17 mouse cellular contexts compared by ENCODE assay signal in the genomic region with DNA sequence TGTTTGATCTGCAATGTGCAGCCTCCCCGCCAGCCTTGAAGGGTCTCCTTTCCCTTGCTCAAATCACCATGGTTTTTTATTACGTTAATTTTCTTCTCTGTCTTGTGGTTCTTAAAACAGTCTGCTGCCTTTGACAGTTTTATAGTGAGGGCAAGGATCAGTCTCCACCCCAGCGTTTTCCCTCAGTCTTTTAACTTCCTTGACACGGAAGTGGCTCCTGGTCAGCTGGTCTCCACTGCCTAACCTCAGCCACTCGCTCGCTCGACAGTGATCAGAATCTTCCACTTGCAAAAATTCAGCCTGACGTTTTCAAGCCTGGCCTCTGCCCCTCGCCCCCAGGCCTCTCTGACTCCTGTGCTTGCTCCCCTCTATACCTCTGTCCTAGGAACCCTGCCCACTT. TPM values are rescaled to one million over a fixed set of nuclear protein-coding genes. Genes with fewer than 3 reads are reported as not detected.
DNase-seq lines count a peak whose midpoint lies in the region; ATAC-seq and TF ChIP-seq lines count a peak whose summit lies in the region.
"Had no signal": no experiment of that assay in that cellular context is flagged by ENCODE, and none has a peak within 500 bp of the region (broad histone marks: within the 10 kb centered on the region; RNA-seq: fewer than 3 reads in every experiment).

No protein-coding gene starts in this region.

- H3K4me2 ChIP-seq in intestine, embryonic 14.5 days (ENCODE audit: low read length) = no peak overlapping the region
- H3K4me2 ChIP-seq: embryonic facial prominence, embryonic 13.5 days; midbrain, embryonic 12.5 days had no signal

- H3K4me1 ChIP-seq in intestine, embryonic 14.5 days (replicated peaks; ENCODE audit: control insufficient read depth, insufficient read depth, low read length) = peaks cover 8% of the 10 kb centered on the region
- H3K4me1 ChIP-seq in small intestine, adult 2 months (ENCODE audit: control insufficient read depth, insufficient read depth, insufficient read length, low read length) = peaks cover 16% of the 10 kb centered on the region
- H3K4me1 ChIP-seq in cerebellum, adult 2 months (ENCODE audit: control insufficient read depth, insufficient read depth, low read length) = no peaks in the 10 kb centered on the region
- H3K4me1 ChIP-seq: midbrain, embryonic 12.5 days had no signal

- H3K9ac ChIP-seq in intestine, embryonic 14.5 days (ENCODE audit: low read length) = no peak overlapping the region
- H3K9ac ChIP-seq: embryonic facial prominence, embryonic 13.5 days; midbrain, embryonic 12.5 days had no signal

- peak; percentile 49; the same call in 1 of the 2 replicates for ATAC-seq in intestine, embryonic 14.5 days (replicated peaks; ENCODE audit: low FRiP score, low TSS enrichment, low read depth)
- no peak for ATAC-seq in inflammation-experienced regulatory T-cells, adult 6 months
- ATAC-seq: CD4-positive, CD25-positive, alpha-beta regulatory T cell, adult 4 months; hindbrain, postnatal 0 days had no signal

- H3K27me3 ChIP-seq in intestine, embryonic 14.5 days (replicated peaks; ENCODE audit: control insufficient read depth, insufficient read depth, low read length) = no peaks in the 10 kb centered on the region
- no peaks in the 10 kb centered on the region for H3K27me3 ChIP-seq in small intestine, adult 2 months (ENCODE audit: control insufficient read depth, insufficient read depth, low read length)
- H3K27me3 ChIP-seq in cerebellum, adult 2 months (ENCODE audit: control insufficient read depth, insufficient read depth, low read length) = no peaks in the 10 kb centered on the region
- H3K27me3 ChIP-seq: embryonic facial prominence, embryonic 13.5 days; midbrain, embryonic 12.5 days had no signal

- no peak for TF ChIP-seq CTCF in small intestine, adult 2 months (IDR thresholded peaks at IDR 0.05; ENCODE audit: extremely low read depth, insufficient read length, insufficient replicate concordance, low read depth, low read length)
- no peak for TF ChIP-seq CTCF in cerebellum, adult 2 months (IDR thresholded peaks at IDR 0.05; ENCODE audit: borderline replicate concordance, insufficient read depth, low read depth, low read length)

- no peaks in the 10 kb centered on the region for H3K36me3 ChIP-seq in intestine, embryonic 14.5 days (ENCODE audit: control insufficient read depth, insufficient read depth, low read length)
- H3K36me3 ChIP-seq in small intestine, adult 2 months (ENCODE audit: control insufficient read depth, insufficient read depth, low read length) = peaks cover 59% of the 10 kb centered on the region
- H3K36me3 ChIP-seq: embryonic facial prominence, embryonic 13.5 days; midbrain, embryonic 12.5 days had no signal

- H3K9me3 ChIP-seq in intestine, embryonic 14.5 days (ENCODE audit: control insufficient read depth, low read length) = no peaks in the 10 kb centered on the region
- H3K9me3 ChIP-seq: embryonic facial prominence, embryonic 13.5 days; midbrain, embryonic 12.5 days had no signal

- H3K27ac ChIP-seq in intestine, embryonic 14.5 days (ENCODE audit: low read depth) = no peak overlapping the region; the same call in 1 of the 2 replicates
- peak overlapping the region; percentile 70 for H3K27ac ChIP-seq in small intestine, adult 2 months (ENCODE audit: insufficient read depth, low read depth, low read length)
- no peak overlapping the region for H3K27ac ChIP-seq in cerebellum, adult 2 months (ENCODE audit: insufficient read depth, low read length)
- H3K27ac ChIP-seq: embryonic facial prominence, embryonic 13.5 days; hindbrain, postnatal 0 days; midbrain, embryonic 12.5 days had no signal

- DNase-seq in embryo, embryonic 11 days = peak; percentile 34
- no peak for DNase-seq in intestine, embryonic 14.5 days (ENCODE audit: low spot score)
- DNase-seq in kidney, postnatal 10 days = peak; percentile 44
- no peak for DNase-seq in cerebellum, adult 2 months
- no peak for DNase-seq in cerebellum, adult 18-20 months
- DNase-seq: adrenal gland, adult 8-10 months; cerebellum, adult 8-10 months; gastrocnemius, postnatal 14 days; heart, postnatal 10 days; right cerebral cortex, postnatal 25 days; thymus, adult 2 months had no signal

- no peak for TF ChIP-seq POLR2A in small intestine, adult 2 months (IDR thresholded peaks at IDR 0.05; ENCODE audit: low read depth, low read length)
- TF ChIP-seq POLR2A in cerebellum, adult 2 months (IDR thresholded peaks at IDR 0.05; ENCODE audit: borderline replicate concordance, insufficient read depth, low read length) = no peak

- no peak overlapping the region for H3K4me3 ChIP-seq in intestine, embryonic 14.5 days (ENCODE audit: low read depth, low read length)
- H3K4me3 ChIP-seq in small intestine, adult 2 months (ENCODE audit: low read depth, low read length) = no peak overlapping the region
- no peak overlapping the region for H3K4me3 ChIP-seq in cerebellum, adult 2 months (replicated peaks; ENCODE audit: insufficient read depth, low read depth, low read length)
- H3K4me3 ChIP-seq: embryonic facial prominence, embryonic 13.5 days; midbrain, embryonic 12.5 days had no signal

- 22% methylated on average over 9 of the region's 9 CpGs for WGBS in intestine, embryonic 14.5 days
- 18% methylated on average over 9 of the region's 9 CpGs for WGBS in small intestine, adult 2 months
- 49% methylated on average over 9 of the region's 9 CpGs for WGBS in cerebellum, adult 2 months

RNA-seq across cellular contexts. Expression of a gene that starts 10.4 kb away (rescaled TPM):
- polyA plus RNA-seq in intestine, embryonic 14.5 days (2014; fragmentation: Nextera tagmentation; extraction: Ambion mirVana) = 0.09 TPM in 1 of 2 replicates, not detected in the other
- polyA plus RNA-seq in small intestine, adult 2 months (2012; rRNA removed) = 62.7 and 289 TPM in 2 replicates
- polyA plus RNA-seq in cerebellum, adult 2 months (2012; rRNA removed) = not detected in 2 replicates
- polyA plus RNA-seq in inflammation-experienced regulatory T-cells, adult 6 months (2017; shearing (Covaris generic)) = not detected
- polyA plus RNA-seq: CD4-positive, CD25-positive, alpha-beta regulatory T cell, adult 4 months; hindbrain, postnatal 0 days had no signal

RNA-seq across cellular contexts. Expression of a gene that starts 17.1 kb away (rescaled TPM):
- polyA plus RNA-seq in intestine, embryonic 14.5 days (2014; fragmentation: Nextera tagmentation; extraction: Ambion mirVana) = 1.1 and 2.3 TPM in 2 replicates
- polyA plus RNA-seq in small intestine, adult 2 months (2012; rRNA removed) = 73.5 and 335 TPM in 2 replicates
- 0.10 and 0.17 TPM in 2 replicates for polyA plus RNA-seq in cerebellum, adult 2 months (2012; rRNA removed)
- under 1 TPM in 1 of 3 experiments, not detected in 2; 0.49 TPM for polyA plus RNA-seq in inflammation-experienced regulatory T-cells, adult 6 months (2017; shearing (Covaris generic))
- polyA plus RNA-seq: CD4-positive, CD25-positive, alpha-beta regulatory T cell, adult 4 months had no signal

RNA-seq across cellular contexts. Expression of a gene that starts 39.4 kb away (rescaled TPM):
- 29.6 and 31.1 TPM in 2 replicates for polyA plus RNA-seq in intestine, embryonic 14.5 days (2014; fragmentation: Nextera tagmentation; extraction: Ambion mirVana)
- 0.06 and 0.24 TPM in 2 replicates for polyA plus RNA-seq in small intestine, adult 2 months (2012; rRNA removed)
- 15.3 and 17.6 TPM in 2 replicates for polyA plus RNA-seq in cerebellum, adult 2 months (2012; rRNA removed)
- polyA plus RNA-seq in inflammation-experienced regulatory T-cells, adult 6 months (2017; shearing (Covaris generic)) = 1 to 10 TPM in 2 of 3 experiments, under 1 TPM in 1; 0.79 to 1.9 (median 1.6) TPM

Comparison
In these comparisons a context has a peak if more than half of its experiments do, and no peak if none do; other contexts are left out.
1. DNase-seq: peak in embryo, embryonic 11 days (single experiment) and kidney, postnatal 10 days (single experiment); none in intestine, embryonic 14.5 days (single experiment), cerebellum, adult 2 months (0 of 2) and cerebellum, adult 18-20 months (0 of 2).
2. RNA of a gene that starts 10.4 kb away (polyA plus RNA-seq): 62.7 to 289 TPM in small intestine, adult 2 months; 0.09 TPM in intestine, embryonic 14.5 days, not detected in cerebellum, adult 2 months and not detected in inflammation-experienced regulatory T-cells, adult 6 months; every median in the first group is over 10 times any median in the second.
3. RNA of a gene that starts 17.1 kb away (polyA plus RNA-seq): 73.5 to 335 TPM in small intestine, adult 2 months; 1.1 to 2.3 TPM in intestine, embryonic 14.5 days, 0.10 to 0.17 TPM in cerebellum, adult 2 months and 0.49 TPM in inflammation-experienced regulatory T-cells, adult 6 months; every median in the first group is over 10 times any median in the second.